Mouse (Mus musculus): Measurements from ENCODE around the gene Ms4a8a. TPM values are rescaled to one million over a fixed set of nuclear protein-coding genes. Genes with fewer than 3 reads are reported as not detected.

Gene Ms4a8a
- polyA plus RNA-seq, 1 experiment from 2014 or later, result not detected

Other genes with a start within 250 kb of the Ms4a8a start
- 5.0 and 5.1 TPM in 2 replicates for gene Slc15a3, start 241.4 kb downstream of the Ms4a8a start, polyA plus RNA-seq (2015; fragmentation: Nextera tagmentation; extraction: Ambion mirVana)
- 65.2 and 67.4 TPM in 2 replicates for gene Tmem132a, start 211.2 kb downstream of the Ms4a8a start, polyA plus RNA-seq (2015; fragmentation: Nextera tagmentation; extraction: Ambion mirVana)
- gene Tmem109, start 199.1 kb downstream of the Ms4a8a start, polyA plus RNA-seq (2015; fragmentation: Nextera tagmentation; extraction: Ambion mirVana), result 138 and 163 TPM in 2 replicates
- 35.7 and 40.6 TPM in 2 replicates for gene Prpf19, start 185.9 kb downstream of the Ms4a8a start, polyA plus RNA-seq (2015; fragmentation: Nextera tagmentation; extraction: Ambion mirVana)
- gene Zp1, start 160.5 kb downstream of the Ms4a8a start, polyA plus RNA-seq (2015; fragmentation: Nextera tagmentation; extraction: Ambion mirVana), result not detected in 2 replicates
- 0.09 TPM in 1 of 2 replicates, not detected in the other for gene Ptgdr2, start 143.9 kb downstream of the Ms4a8a start, polyA plus RNA-seq (2015; fragmentation: Nextera tagmentation; extraction: Ambion mirVana)
- gene Ccdc86, start 131.8 kb downstream of the Ms4a8a start, polyA plus RNA-seq (2015; fragmentation: Nextera tagmentation; extraction: Ambion mirVana), result 25.4 and 28.7 TPM in 2 replicates
- 0.35 and 0.73 TPM in 2 replicates for gene Ms4a10, start 106.4 kb downstream of the Ms4a8a start, polyA plus RNA-seq (2015; fragmentation: Nextera tagmentation; extraction: Ambion mirVana)
- not detected in 2 replicates for gene Ms4a15, start 87.9 kb downstream of the Ms4a8a start, polyA plus RNA-seq (2015; fragmentation: Nextera tagmentation; extraction: Ambion mirVana)
- not detected in 2 replicates for gene Ms4a18, start 63.1 kb downstream of the Ms4a8a start, polyA plus RNA-seq (2015; fragmentation: Nextera tagmentation; extraction: Ambion mirVana)
- gene 1700017D01Rik, start 49.8 kb upstream of the Ms4a8a start, polyA plus RNA-seq (2015; fragmentation: Nextera tagmentation; extraction: Ambion mirVana), result not detected in 2 replicates
- not detected in 2 replicates for gene 1700025F22Rik, start 84.2 kb upstream of the Ms4a8a start, polyA plus RNA-seq (2015; fragmentation: Nextera tagmentation; extraction: Ambion mirVana)
- not detected in 2 replicates for gene Ms4a13, start 115.6 kb upstream of the Ms4a8a start, polyA plus RNA-seq (2015; fragmentation: Nextera tagmentation; extraction: Ambion mirVana)
- gene Ms4a12, start 151.3 kb upstream of the Ms4a8a start, polyA plus RNA-seq (2015; fragmentation: Nextera tagmentation; extraction: Ambion mirVana), result not detected in 2 replicates
- gene Ms4a1, start 185.1 kb upstream of the Ms4a8a start, polyA plus RNA-seq (2015; fragmentation: Nextera tagmentation; extraction: Ambion mirVana), result not detected in 2 replicates
- gene Ms4a5, start 202.8 kb upstream of the Ms4a8a start, polyA plus RNA-seq (2015; fragmentation: Nextera tagmentation; extraction: Ambion mirVana), result not detected in 2 replicates
- gene Ms4a14, start 233.4 kb upstream of the Ms4a8a start, polyA plus RNA-seq (2015; fragmentation: Nextera tagmentation; extraction: Ambion mirVana), result 0.05 and 0.06 TPM in 2 replicates

All from limb, embryonic 15.5 days (tissue).